Mouse (Mus musculus) C2C12 (cell line): ENCODE data around the gene Igfals. TPM values are rescaled to one million over a fixed set of nuclear protein-coding genes. Genes with fewer than 3 reads are reported as not detected.

Source experiments
- H3K27me3 ChIP-seq: one replicate; pipeline ENCODE4 v1.6.1; 2011; ENCODE audit not compliant: control insufficient read depth, insufficient read depth, insufficient read length
- H3K36me3 ChIP-seq: one replicate; pipeline ENCODE4 v1.6.1; 2011; ENCODE audit not compliant: control insufficient read depth, insufficient read depth
- H3K4me3 ChIP-seq: one replicate; pipeline ENCODE4 v1.5.1; 2011; ENCODE audit warnings: mild to moderate bottlenecking, control low read depth; ENCODE audit not compliant: poor library complexity, insufficient read depth, severe bottlenecking
- H3K79me2 ChIP-seq: one replicate; pipeline ENCODE4 v1.6.1; 2011; ENCODE audit not compliant: control insufficient read depth, insufficient read depth
- H3K79me3 ChIP-seq: one replicate; pipeline ENCODE4 v1.6.1; 2011; ENCODE audit warnings: low read depth, control low read depth
- H3ac ChIP-seq: one replicate; pipeline ENCODE3; 2011; ENCODE audit warnings: low read depth; ENCODE audit not compliant: control insufficient read depth, insufficient read length
- CEBPB ChIP-seq: IDR thresholded peaks from one replicate; pipeline ENCODE4 v1.6.1; 2011; ENCODE audit warnings: low read depth, mild to moderate bottlenecking, control low read depth, moderate library complexity
- CTCF ChIP-seq: IDR thresholded peaks from one replicate; pipeline ENCODE4 v1.5.1; 2011; ENCODE audit not compliant: control insufficient read depth, insufficient read depth, insufficient read length
- FOSL1 ChIP-seq: IDR thresholded peaks from one replicate; pipeline ENCODE4 v1.8.0; 2011; ENCODE audit warnings: mild to moderate bottlenecking, low read length; ENCODE audit not compliant: poor library complexity, insufficient read depth, severe bottlenecking
- MAX ChIP-seq: IDR thresholded peaks from one replicate; pipeline ENCODE4 v1.6.1; 2011; ENCODE audit warnings: mild to moderate bottlenecking, control low read depth
- MYOD1 ChIP-seq: IDR thresholded peaks from one replicate; pipeline ENCODE4 v1.6.1; 2011; ENCODE audit warnings: low read depth; ENCODE audit not compliant: control insufficient read depth, insufficient read length
- MYOG ChIP-seq: IDR thresholded peaks from one replicate; pipeline ENCODE4 v1.6.1; 2011; ENCODE audit not compliant: control insufficient read depth, insufficient read length; ENCODE audit errors: extremely low read depth
- USF1 ChIP-seq: IDR thresholded peaks from one replicate; pipeline ENCODE4 v1.6.1; 2011; ENCODE audit warnings: low read depth, mild to moderate bottlenecking, control low read depth, moderate library complexity
- polyA plus RNA-seq: library from polyadenylated mRNA; unstranded; fragments of >200 nt; fragmentation: generic; extraction: Trizol; gene quantifications from one replicate; pipeline ENCODE4 v1.2.1, GENCODE M21; 2012; ENCODE audit warnings: missing spikeins

Gene Igfals
- polyA plus RNA-seq, 1 experiment, result 0.06 TPM

GRCm38 (mm10) chr17:24898041-24898854, 32.5 kb downstream of the Igfals start:
- Histone ChIP-seq H3ac (no peak overlapping the region), H3K27me3 (no peaks in the 10 kb centered on the region), H3K79me3 (peaks cover 12% of the 10 kb centered on the region), H3K36me3 (peaks cover 57% of the 10 kb centered on the region), H3K79me2 (peaks cover 35% of the 10 kb centered on the region), H3K4me3 (no peak overlapping the region)
- TF ChIP-seq MYOG, result no peak
- no peak for TF ChIP-seq CEBPB
- no peak for TF ChIP-seq FOSL1

GRCm38 (mm10) chr17:24899153-24899552, 33.4 kb downstream of the Igfals start:
- Histone ChIP-seq H3K36me3 (peaks cover 60% of the 10 kb centered on the region), H3K4me3 (no peak overlapping the region), H3K79me3 (peaks cover 5% of the 10 kb centered on the region), H3ac (no peak overlapping the region), H3K27me3 (no peaks in the 10 kb centered on the region), H3K79me2 (peaks cover 26% of the 10 kb centered on the region)
- TF ChIP-seq USF1, result no peak
- TF ChIP-seq CTCF, result no peak
- TF ChIP-seq FOSL1, result no peak
- TF ChIP-seq MYOG, result no peak
- no peak for TF ChIP-seq MAX
- no peak for TF ChIP-seq CEBPB
- no peak for TF ChIP-seq MYOD1

- no peak overlapping the region for H3K4me3 ChIP-seq
- H3K79me2 ChIP-seq, result peaks cover 17% of the 10 kb centered on the region
- no peak overlapping the region for H3ac ChIP-seq
- H3K79me3 ChIP-seq, result peaks cover 4% of the 10 kb centered on the region
- peaks cover 66% of the 10 kb centered on the region for H3K36me3 ChIP-seq
- TF ChIP-seq CTCF, result no peak
- TF ChIP-seq USF1, result no peak
- TF ChIP-seq MYOG, result no peak
- no peak for TF ChIP-seq MYOD1
- no peak for TF ChIP-seq FOSL1
- no peak for TF ChIP-seq MAX
- TF ChIP-seq CEBPB, result no peak
- no peaks in the 10 kb centered on the region for H3K27me3 ChIP-seq
Measured at GRCm38 (mm10) chr17:24900014-24900413, 34.2 kb downstream of the Igfals start.

GRCm38 (mm10) chr17:24902124-24902523, 36.3 kb downstream of the Igfals start:
- H3K27me3 ChIP-seq, result no peaks in the 10 kb centered on the region
- H3K79me3 ChIP-seq, result no peaks in the 10 kb centered on the region
- H3ac ChIP-seq, result no peak overlapping the region
- peaks cover 80% of the 10 kb centered on the region for H3K36me3 ChIP-seq
- H3K4me3 ChIP-seq, result no peak overlapping the region
- no peak for TF ChIP-seq FOSL1
- H3K79me2 ChIP-seq, result peaks cover 1% of the 10 kb centered on the region

GRCm38 (mm10) chr17:24902671-24903474, 37.1 kb downstream of the Igfals start:
- Histone ChIP-seq H3ac (no peak overlapping the region), H3K79me2 (no peaks in the 10 kb centered on the region), H3K79me3 (no peaks in the 10 kb centered on the region), H3K4me3 (no peak overlapping the region), H3K27me3 (no peaks in the 10 kb centered on the region), H3K36me3 (peaks cover 80% of the 10 kb centered on the region)
- TF ChIP-seq CTCF (peak; percentile 16), CEBPB (no peak), MAX (no peak)

GRCm38 (mm10) chr17:24903767-24904166, 38.0 kb downstream of the Igfals start:
- H3ac ChIP-seq, result no peak overlapping the region
- H3K79me3 ChIP-seq, result no peaks in the 10 kb centered on the region
- H3K36me3 ChIP-seq, result peaks cover 86% of the 10 kb centered on the region
- H3K79me2 ChIP-seq, result no peaks in the 10 kb centered on the region
- no peak overlapping the region for H3K4me3 ChIP-seq
- TF ChIP-seq USF1, result no peak
- TF ChIP-seq MYOD1, result no peak
- no peak for TF ChIP-seq MAX
- TF ChIP-seq CTCF, result no peak
- no peak for TF ChIP-seq CEBPB
- no peak for TF ChIP-seq FOSL1
- TF ChIP-seq MYOG, result no peak
- H3K27me3 ChIP-seq, result no peaks in the 10 kb centered on the region
